Mouse (Mus musculus) right cerebral cortex, adult 18-20 months (tissue): ENCODE measurements at regions not wholly inside any gene's neighbourhood (a gene's known extent, or its start where the extent isn't known, plus 50 kb on each side); places are given as distances from the start of the nearest gene placed in this dataset.

Source experiments
- DNase-seq: peaks from one replicate; pipeline ENCODE4 v3.0.0; 2022; ENCODE audit warnings: mixed read lengths

DNA sequence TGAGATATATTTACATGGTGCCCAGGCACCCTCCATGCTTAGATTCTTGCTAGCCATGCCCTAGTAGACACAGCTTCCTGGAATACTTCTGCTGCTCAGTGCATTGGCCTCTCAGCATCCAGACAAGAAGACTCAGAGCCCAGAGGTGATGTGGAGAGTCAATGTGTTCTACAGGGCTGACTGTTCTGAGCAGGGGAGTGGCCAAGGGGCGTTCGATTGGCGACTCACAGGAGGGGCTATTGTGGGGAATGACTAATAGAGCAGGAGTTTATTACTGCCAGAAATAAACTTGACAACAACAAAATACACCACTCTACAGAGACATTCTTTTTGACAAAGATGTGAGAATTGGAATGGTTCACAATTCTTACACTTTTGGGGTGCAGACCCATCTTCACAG is 156.3 kb downstream of the Mtx2 start:
- DNase-seq, result no peak

DNA sequence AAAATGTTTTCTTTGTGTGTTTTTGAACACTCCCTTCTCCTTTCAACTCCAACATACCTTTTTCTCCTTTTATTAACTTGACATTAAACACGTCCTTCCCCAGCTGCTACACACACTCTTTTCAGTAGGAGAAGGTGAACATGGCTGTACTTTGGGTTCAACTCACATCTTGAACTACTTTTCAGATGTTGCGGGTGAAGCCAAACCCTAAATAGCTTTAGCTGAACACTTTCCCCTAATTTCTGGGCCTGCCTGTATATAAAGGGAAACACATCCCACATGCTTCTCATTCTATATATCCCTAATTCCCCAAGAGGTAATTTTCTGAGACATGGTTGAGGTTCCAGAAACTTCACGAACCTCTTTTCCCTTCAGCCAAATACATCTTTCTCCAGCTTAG is 168.2 kb downstream of the Mtx2 start:
- no peak for DNase-seq

DNA sequence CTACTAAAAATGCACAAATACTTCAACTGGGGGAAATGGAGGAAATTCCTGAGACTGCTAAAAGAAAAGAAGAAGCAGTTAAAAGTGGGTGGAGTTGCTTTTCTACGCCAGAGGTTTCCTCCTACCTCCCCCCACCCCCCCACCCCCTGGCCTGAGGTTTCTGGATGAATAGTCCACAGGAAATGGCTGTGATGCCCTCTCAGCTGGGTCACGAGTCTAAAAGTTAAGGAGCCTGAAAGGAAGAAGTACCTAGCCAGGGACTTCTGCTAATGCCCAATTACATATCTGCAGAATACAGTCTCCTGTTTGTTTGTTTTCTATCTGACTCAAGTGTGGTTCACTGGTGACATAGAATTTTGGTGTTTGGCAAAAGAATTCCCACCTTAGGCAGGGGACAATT is 169.4 kb downstream of the Mtx2 start:
- DNase-seq, result no peak

DNA sequence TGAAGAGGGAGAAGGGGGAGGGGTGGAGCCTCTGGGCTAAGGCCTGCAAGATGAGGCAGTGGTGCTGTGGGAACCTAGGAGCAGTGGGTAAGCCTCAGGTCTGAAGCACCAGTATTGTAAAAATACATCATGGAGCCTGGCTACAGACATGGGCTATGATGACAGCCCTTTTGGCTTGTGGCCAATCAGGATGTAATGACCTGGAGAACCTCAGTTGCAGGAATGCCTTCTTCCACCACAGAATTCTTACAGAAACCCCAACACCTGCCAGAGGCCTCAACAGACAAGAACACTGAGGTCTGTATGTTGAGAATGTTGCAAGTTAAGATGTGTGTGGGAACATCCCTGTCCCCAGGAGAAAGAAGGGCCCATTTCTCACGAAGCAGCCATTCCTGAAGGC is 172.1 kb downstream of the Mtx2 start:
- no peak for DNase-seq

DNA sequence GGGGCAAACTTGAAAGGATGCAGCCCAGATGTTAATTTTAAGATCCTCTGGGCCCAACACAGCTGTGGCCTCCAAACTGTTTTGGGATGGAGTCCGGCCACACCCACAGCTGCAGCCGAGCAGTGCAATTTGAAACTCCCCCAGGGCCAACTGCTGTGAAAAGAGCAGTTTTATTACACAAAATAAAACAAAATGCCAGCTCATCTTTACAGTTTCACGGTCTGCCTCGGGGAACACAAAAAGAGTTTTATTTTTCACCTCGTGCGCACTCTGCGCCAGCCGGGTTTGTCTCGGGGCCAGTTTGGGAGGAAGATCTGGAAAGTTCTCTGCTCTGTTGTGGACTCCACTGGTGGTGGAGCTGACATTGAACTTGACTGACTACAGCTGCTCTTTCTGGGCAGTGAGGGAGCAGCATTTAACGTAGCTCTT is 174.8 kb downstream of the Mtx2 start:
- DNase-seq, result no peak

DNA sequence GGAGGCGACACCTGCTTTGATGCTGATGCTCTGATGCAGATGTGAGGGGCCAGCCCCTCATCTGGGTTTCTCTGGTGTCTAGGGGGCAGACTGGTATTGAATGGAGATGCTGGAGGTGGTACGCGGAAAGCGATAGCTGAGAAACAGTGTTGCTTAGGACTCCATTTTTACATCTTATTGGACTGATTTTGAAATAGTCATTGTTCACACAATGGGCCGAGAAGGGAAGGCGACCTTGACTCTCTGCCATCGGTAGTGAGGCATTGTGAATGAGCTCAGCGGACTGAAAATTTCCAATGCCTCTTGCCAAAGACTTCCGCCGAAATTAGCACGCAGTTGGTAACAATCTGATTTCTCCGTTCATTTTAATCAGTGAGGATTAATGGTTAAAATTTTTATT is 177.0 kb downstream of the Mtx2 start:
- DNase-seq, result no peak

DNA sequence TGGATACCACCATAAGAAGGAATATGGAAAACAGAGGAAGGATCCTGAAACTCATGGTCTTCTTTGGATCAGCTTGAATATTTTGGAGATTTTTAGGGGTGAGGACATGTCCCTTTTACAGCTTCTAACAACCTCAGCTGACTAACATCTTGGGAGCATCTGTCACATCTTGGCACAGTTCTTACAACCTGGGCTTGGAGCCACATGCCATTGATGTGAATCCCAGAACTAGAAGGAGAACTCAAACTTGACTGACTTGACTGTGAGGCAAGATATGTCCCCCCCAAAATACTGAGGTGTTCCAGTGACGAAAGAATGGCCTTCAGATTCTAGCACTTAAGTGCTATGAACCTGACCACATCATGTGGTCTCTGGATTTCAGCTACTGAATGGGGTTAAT is 182.5 kb downstream of the Mtx2 start:
- DNase-seq, result no peak

DNA sequence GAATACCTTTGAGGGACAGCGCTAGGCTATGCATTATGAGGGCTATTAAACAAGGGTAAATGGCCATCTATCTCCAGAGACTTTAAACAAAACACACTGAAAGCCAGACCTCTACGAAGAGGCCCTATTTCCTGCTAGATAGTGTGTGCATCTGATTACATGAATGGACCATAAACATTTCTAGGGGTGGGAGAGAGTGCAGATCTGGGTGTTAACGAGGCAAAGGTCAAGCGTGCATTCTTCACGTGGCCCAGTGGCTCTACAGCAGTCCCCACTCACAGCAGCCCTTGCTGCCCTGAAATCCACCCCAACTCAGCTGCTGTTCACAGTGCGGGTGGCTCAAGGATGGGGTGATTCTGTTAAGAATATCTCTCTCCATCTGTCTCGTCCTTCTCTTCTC is 185.0 kb downstream of the Mtx2 start:
- no peak for DNase-seq

DNA sequence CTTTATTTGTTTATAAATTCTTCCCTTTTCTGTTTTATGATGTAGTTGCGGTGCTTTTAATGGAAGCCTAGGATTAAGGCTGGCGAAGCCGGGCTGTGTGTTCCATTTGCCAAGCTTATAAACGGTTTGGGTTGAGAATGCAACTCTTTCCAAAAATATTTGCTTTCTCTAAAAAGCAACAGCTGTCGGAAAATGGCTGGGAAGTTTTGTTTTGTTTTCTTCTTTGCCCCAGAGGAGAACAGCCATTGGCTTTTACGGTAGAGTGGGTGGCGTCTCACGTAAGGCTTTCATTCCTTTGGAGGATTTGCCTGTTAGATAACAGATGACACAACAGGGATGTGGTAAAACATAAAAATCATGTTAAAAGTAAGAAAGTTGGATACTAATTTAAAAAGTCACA is 186.4 kb downstream of the Mtx2 start:
- no peak for DNase-seq

DNA sequence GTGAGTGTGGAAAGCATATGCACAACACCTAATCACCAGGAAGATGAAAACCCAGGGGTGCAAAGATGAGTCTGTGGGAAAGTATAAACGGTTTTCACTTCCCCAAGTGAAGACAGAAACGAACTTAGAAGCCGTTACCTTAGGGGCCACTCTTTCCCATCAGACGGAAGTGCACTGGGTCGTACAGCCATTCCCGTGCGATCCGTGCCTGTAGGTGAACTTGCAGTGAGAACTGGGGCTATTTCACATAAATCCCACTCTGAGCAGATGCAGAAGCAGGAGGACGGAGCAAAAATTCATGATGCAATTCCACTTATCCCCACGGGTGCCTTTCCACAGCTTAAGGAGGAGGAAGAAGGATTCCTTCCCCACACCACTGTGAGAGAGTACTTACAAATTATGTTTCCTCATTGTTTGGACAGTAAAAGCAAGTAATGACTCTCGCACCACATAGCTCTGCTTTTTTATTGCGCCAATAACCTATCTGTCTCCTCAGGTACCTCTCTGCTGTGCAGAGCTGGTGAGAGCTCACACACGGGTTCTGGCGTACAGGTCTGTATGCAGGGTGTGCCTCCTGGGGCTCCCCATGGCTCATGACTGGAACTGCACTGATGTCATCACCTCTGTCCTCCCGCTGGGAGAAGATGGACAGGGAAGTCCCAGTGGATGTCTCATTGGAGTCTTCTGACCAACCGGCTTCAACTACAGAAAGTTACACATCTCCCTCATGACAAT is 189.6 kb downstream of the Mtx2 start:
- DNase-seq, result no peak

DNA sequence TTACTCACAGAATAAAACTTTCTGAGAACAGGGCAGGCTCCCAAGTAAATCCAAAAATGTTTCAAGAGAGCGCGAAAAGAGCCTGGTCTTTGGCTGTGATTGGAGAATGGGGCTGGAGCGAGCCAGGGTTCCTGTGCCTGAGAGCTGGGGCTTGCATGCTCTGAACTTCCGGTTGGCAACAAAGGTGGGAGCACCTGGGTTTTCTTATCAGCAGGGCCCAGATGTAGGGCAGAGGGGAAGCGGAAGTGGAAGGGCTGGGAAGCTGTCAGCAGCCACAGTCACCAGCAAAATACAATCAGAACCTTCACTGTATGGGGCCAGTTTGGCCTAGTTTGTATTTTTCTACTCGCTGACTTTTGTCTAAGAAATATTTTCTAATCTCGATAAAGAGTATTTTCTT is 193.9 kb downstream of the Mtx2 start:
- no peak for DNase-seq

DNA sequence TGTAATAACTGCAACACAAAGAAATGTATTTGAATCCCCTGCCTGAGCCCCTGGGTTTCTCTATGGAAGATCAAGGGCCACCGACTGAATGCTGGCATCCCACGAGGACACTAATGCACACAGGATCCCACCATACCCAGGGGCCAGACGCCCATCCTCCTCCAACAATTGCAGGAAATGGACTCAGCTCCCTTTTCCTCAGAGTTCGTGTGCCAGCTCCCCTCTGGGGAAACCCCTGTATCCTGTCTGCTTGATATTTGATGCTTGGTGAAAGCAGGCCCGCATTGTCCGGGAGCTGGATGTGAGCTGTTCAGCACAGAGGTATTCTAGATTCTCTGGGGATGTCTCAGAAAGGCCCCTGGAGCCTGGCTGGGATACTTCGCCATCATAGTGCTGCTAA is 196.0 kb downstream of the Mtx2 start:
- DNase-seq, result no peak

DNA sequence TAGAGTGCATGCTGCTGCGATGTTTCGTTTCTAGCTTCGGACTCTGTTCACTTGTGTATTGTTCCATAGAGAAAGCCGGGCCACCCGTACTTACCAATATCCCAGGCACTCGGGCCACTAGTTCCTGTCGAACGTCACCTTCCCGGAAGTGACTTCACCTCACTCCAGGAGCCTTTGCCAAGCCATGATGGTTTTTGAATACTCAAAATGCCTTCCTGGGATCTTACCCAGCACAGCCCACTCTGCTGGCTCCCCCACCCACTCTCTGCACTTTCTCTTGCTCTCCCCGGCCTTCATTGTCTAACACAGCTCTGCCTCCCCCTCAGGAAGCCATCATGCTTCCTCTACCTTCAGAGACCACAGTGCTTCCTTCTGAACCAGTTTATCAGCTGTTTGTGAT is 202.5 kb downstream of the Mtx2 start:
- no peak for DNase-seq

DNA sequence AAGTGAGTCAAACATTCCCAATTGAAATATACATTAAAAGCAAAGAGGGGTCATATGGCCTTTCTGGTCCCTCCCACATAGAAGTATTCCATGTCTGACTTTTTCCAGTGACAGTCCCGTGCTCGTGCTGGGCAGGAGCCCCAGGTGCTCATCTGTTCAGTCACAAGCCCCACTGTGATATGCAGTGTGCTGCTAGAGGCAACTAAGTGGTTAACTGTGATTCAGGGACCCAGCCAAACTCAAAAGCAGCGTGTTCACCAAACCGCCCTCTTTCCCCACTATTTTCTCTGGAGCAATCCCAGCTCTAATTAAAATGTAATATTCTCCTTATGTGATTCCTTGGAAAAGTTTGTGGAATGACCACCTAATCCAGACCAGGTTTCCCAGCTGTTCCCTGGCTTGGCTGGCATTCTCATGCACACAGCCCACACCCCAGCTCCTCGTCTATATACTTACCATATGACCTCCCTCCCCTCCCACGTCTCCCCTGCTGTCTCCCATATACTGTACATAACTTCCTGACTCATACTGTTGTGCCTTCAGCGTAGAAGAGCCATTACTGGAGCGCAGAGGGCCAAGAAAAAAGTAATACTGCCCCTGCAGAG is 203.6 kb downstream of the Mtx2 start:
- DNase-seq, result no peak

DNA sequence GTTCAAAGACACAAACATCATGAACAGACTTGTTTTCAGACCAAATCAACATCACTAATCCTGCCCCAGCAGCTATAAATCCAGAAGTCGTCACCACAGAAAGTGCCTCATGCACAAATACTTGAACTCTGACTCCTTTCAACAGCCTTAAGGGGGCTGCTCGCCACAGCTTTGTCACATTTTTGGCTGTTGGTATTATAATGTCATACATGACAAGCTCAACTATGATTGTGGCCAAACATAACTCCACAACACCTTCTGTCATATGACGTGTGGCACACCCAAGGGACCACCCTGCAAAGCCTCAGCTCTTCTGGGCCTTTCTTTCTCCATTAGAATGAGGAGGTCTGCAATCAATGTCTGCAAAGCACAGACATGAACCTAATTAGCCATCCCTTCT is 209.1 kb downstream of the Mtx2 start:
- no peak for DNase-seq

DNA sequence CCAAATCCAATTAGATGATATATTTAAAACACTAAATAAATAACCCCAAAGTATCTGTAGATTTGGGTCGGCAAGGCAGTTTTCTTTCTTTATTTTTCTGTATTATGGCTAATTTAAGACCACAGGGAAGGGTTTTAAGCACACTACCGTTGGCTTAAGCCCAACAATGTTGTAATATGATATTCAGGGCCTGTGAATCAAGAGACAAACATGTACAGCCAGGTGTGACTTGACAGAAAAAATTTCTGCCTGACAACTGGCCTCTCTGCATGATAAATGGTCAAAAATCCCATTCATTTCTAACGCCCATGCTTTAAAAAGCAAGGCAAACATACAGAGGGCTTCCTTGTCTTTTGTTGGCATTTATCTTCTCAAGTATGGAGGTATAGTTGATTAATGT is 213.5 kb downstream of the Mtx2 start:
- no peak for DNase-seq

DNA sequence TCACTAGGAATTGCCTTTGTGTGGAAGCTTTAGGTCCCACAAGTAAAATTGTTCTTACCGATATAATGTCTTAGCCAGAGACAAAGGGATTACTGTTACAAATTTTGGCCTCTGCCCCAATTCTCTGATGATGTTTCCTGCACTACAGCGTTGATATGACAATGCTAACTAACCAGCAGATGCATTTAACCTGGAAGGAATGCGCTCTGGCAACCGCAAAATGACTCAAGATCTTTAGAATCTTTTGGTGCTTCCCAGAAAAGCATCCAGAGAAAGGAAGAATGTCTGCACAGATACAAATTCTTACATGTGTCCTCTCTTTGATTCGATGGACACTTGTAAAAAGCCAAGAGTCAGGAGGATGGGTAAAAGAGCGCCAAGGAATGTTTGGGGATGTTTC is 221.3 kb downstream of the Mtx2 start:
- no peak for DNase-seq

DNA sequence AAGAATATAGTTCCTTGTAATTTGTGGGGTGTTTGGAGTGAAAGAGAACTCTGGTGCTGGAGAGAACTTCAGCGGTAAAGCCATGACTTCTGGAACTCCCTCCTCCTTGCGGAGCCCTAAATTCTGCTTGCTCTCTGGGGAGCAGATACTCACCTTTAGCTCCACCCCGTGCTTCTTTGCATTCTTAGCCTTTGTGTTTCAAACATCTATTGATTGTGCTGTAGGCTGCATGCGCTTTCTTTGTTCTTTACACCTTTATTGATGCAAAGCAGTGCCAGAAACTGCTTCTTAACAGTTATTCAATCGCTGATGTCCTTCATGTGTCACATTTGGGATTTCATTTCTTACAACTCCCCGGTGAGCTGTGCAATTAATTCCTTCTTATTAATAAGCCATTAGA is 222.5 kb downstream of the Mtx2 start:
- DNase-seq, result no peak

DNA sequence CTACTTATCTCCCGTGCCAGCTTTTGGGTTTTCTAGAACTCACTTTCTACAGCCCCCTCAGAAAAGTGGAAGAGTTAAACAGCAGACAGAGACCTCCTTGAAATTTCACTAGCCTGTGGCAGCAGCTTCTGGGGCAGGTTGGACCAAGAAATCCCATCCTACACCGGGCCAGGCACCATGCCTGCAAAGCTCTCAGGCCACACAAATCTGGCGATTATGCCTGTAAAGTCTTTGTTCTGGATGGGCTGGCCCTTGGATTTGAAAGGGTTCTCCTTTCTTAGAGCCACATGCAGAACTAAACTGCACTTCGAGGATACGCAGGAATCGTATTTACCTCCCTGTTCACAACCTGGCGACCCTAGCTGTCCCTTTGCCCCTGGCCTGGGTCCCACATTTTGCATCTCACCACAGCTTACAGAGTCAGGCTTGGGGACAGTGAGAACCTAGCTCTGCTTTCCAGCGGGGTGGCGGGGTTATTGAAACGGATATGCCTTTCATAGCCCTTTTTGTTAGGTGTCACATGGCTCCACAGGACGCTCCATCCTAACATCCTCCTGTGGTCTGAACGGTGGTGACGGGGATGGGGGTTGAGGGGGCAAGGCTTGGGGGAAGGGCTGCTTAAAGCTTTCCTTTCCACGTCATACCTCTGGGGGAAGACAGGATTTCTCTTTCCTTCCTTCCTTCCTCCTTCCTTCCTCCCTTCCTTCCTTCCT is 229.0 kb downstream of the Mtx2 start:
- no peak for DNase-seq

DNA sequence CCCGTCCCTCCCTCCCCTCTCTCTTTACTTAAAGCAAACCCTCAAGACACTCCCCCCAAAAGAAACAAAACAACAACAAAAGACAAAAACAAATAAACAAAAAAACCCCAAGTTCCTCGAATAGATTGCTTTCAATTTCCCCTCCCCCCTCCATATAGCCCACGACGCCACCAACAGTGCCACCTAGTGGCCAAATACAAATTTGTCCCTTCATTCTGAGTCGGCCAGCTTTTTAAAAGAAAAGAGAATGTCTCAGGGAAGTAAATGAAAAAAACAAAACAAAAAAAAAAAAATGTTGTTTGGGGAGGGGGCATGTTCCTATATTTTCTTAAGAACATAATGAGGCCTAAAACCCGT is 229.6 kb downstream of the Mtx2 start:
- DNase-seq, result peak; percentile 19

DNA sequence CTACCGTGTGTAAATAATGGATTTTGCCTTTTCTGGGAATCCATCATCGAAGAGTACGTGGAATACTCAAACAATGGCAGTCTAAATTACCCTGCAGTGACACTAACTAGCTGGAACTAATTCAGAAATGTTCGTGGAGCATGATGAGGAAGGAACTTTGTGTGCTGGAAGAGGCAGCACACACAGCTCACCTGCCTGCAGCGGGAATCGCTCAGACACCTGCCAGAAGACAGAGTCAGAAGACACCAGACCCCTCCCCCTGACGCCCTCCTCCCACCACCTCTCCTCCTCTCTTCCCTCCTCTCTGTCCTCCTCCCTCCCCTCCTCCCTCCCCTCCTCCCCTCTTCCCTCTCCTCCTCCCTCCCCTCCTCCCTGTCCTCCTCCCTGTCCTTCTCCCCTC is 235.4 kb downstream of the Mtx2 start:
- no peak for DNase-seq

DNA sequence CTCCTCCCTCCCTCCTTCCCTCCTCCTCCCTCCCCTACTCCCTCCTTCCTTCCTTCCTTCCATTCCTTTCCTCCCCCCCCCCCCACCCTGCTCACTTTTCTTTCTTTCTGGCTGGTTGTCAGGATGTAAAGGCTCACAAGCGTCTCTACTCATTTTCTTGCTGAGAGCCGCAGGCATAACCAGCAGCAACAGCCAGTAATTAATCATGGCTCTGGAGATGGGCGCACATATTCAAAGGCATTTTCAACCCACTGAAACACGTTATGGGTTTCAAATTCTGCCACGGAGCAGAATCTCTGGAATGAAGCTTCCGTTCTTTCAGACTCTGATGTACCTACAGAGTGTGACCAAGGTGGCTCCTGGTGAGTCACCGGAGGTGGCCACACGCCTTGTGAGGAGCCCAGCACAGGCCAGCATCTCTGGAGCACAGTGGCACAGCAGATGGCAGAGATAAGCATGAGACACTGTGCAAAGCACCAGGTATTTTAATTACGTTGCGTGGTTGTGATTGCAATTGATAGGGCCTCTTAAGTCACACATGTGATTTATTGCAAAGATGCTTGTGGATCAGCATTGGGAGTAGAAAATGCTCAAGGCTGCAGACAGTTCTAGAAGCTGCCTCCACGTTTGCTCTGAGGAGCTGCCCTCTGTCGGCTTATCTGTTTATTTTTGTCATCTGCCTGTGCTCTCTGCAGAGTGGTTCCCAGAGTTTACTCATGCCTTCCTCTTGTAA is 236.0 kb downstream of the Mtx2 start:
- DNase-seq, result no peak

DNA sequence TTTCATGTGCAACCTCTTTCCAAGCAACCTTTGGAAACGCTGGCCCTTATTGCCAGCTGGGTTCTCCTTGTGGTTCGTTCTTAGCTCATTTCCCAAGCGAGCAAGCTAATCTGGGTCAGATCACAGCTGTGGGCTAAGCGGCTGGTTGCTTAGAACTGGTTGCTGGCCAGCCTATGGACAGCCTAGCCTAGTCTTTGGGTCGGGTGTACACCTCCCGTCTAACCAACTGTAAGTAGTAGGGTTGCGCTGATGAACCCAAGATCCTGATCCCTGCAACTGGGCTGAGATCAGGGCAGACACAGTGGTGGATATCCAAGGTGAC is 236.5 kb downstream of the Mtx2 start:
- DNase-seq, result no peak
